Mouse (Mus musculus): Measurements from ENCODE around the gene Ift80.
A peak's percentile ranks its signal among the peaks of the same experiment; 100 is the strongest.

DNA sequence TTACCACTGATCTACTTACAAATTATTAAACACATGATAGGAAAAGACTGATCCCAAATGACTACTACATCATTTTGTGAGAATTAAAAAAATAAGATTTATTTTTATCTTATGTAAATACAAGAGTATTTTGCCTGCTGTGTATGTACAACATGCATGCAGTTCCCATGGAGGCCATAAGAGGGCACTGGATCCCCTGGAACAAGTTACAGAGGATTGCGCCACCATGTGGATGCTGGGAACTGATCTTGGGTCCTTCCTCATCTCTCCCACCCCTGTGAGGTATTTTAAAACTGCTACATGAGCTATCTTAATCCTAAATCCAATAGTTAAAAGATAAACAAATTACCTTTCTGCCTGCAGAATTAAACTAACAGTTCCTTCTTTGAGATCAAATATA is 68.9 kb downstream of the Ift80 start:
- TF ChIP-seq CTCF (IDR thresholded peaks at IDR 0.05; ENCODE audit: extremely low read depth, insufficient read depth, low read length), result peak; percentile 24; the same call in 1 of the 2 replicates
- no peak for TF ChIP-seq POLR2A (IDR thresholded peaks at IDR 0.05; ENCODE audit: extremely low read depth, insufficient read depth, low read length)
